Mouse (Mus musculus) heart, embryonic 15.5 days (tissue): ENCODE measurements around the gene Clock. TPM values are rescaled to one million over a fixed set of nuclear protein-coding genes. Genes with fewer than 3 reads are reported as not detected.

Experiments used
- ATAC-seq: fragments of 200-750 bp; cut with Nextera tagmentation; replicated peaks from 2 replicates; pipeline ENCODE4 v1.8.0; 2017; ENCODE audit warnings: low read depth, moderate TSS enrichment; ENCODE audit not compliant: insufficient number of reproducible peaks, insufficient read depth, low FRiP score
- H3K27ac ChIP-seq: fragments of 300-500 bp; sonication (generic); 2 replicates; pipeline ENCODE4 v1.5.1; 2015; ENCODE audit warnings: mild to moderate bottlenecking, inconsistent platforms
- H3K27me3 ChIP-seq: fragments of 300-500 bp; sonication (generic); 2 replicates; pipeline ENCODE4 v1.6.1; 2015; ENCODE audit warnings: inconsistent platforms
- H3K36me3 ChIP-seq: fragments of 300-500 bp; sonication (generic); 2 replicates; pipeline ENCODE4 v1.6.1; 2015; ENCODE audit warnings: mild to moderate bottlenecking, inconsistent platforms
- H3K4me1 ChIP-seq: fragments of 300-500 bp; sonication (generic); replicated peaks from 2 replicates; pipeline ENCODE4 v1.6.1; 2015; ENCODE audit warnings: inconsistent platforms
- H3K4me2 ChIP-seq: fragments of 300-500 bp; sonication (generic); 2 replicates; pipeline ENCODE4 v1.6.1; 2015; ENCODE audit warnings: inconsistent platforms, mild to moderate bottlenecking, moderate library complexity
- H3K4me3 ChIP-seq: fragments of 300-500 bp; sonication (generic); 2 replicates; pipeline ENCODE4 v1.5.1; 2015; ENCODE audit warnings: mild to moderate bottlenecking, inconsistent platforms
- H3K9ac ChIP-seq: fragments of 300-500 bp; sonication (generic); 2 replicates; pipeline ENCODE4 v1.6.1; 2015; ENCODE audit warnings: mild to moderate bottlenecking, inconsistent platforms
- H3K9me3 ChIP-seq: fragments of 300-500 bp; sonication (generic); replicated peaks from 2 replicates; pipeline ENCODE4 v1.6.1; 2016; ENCODE audit warnings: inconsistent platforms
- WGBS: fragments of 180-500 bp; shearing (Covaris S2); methylation state at CpG from one replicate; pipeline ENCODE4 v1.1.7; 2015; ENCODE audit warnings: mixed read lengths; 5-methylcytosine and 5-hydroxymethylcytosine counted together
- polyA plus RNA-seq: library from polyadenylated mRNA; unstranded; fragments of >200 nt; fragmentation: Nextera tagmentation; extraction: Ambion mirVana; gene quantifications from 2 replicates; pipeline ENCODE4 v1.2.1, GENCODE M21; 2015

The Clock gene
- polyA plus RNA-seq, 1 experiment from 2014 or later: 8.9 TPM

- Histone ChIP-seq H3K36me3 (peaks cover 7% of the 10 kb centered on the region; the same call in 1 of the 2 replicates), H3K27me3 (no peaks in the 10 kb centered on the region), H3K9ac (no peak overlapping the region), H3K27ac (no peak overlapping the region), H3K4me3 (no peak overlapping the region), H3K4me1 (peaks cover 36% of the 10 kb centered on the region), H3K4me2 (no peak overlapping the region), H3K9me3 (no peaks in the 10 kb centered on the region)
- no peak for ATAC-seq
- 43% methylated on average over 6 of the region's 6 CpGs for WGBS
Observed at GRCm38 (mm10) chr5:76194377-76194945, 110.1 kb downstream of the Clock start.

- H3K4me1 ChIP-seq: peaks cover 45% of the 10 kb centered on the region
- no peak overlapping the region for H3K4me3 ChIP-seq
- H3K27me3 ChIP-seq: no peaks in the 10 kb centered on the region
- H3K36me3 ChIP-seq: 0 out of 2 replicates have a peak, but pooled peaks cover 5% of the 10 kb centered on the region
- ATAC-seq: no peak
- no peak overlapping the region for H3K27ac ChIP-seq
- H3K9me3 ChIP-seq: no peaks in the 10 kb centered on the region
- H3K4me2 ChIP-seq: no peak overlapping the region
- no peak overlapping the region for H3K9ac ChIP-seq
Observed at GRCm38 (mm10) chr5:76193075-76193474, 111.5 kb downstream of the Clock start.

- Histone ChIP-seq H3K27ac (no peak overlapping the region), H3K36me3 (no peaks in the 10 kb centered on the region), H3K27me3 (no peaks in the 10 kb centered on the region), H3K4me3 (no peak overlapping the region), H3K9ac (no peak overlapping the region), H3K9me3 (no peaks in the 10 kb centered on the region), H3K4me2 (no peak overlapping the region), H3K4me1 (peaks cover 62% of the 10 kb centered on the region)
- WGBS: 86% methylated on average over 4 of the region's 4 CpGs
- no peak for ATAC-seq
Observed at GRCm38 (mm10) chr5:76190609-76191008, 114.0 kb downstream of the Clock start.

GRCm38 (mm10) chr5:76187885-76188284, 116.7 kb downstream of the Clock start:
- Histone ChIP-seq H3K9me3 (no peaks in the 10 kb centered on the region), H3K4me3 (no peak overlapping the region), H3K36me3 (no peaks in the 10 kb centered on the region), H3K9ac (no peak overlapping the region), H3K27me3 (no peaks in the 10 kb centered on the region), H3K4me1 (peaks cover 58% of the 10 kb centered on the region), H3K27ac (no peak overlapping the region), H3K4me2 (peak overlapping the region; percentile 32)
- WGBS: 28% methylated on average over 5 of the region's 5 CpGs
- no peak for ATAC-seq

- H3K4me2 ChIP-seq: peak overlapping the region; percentile 83
- peaks cover 46% of the 10 kb centered on the region for H3K4me1 ChIP-seq
- H3K27ac ChIP-seq: peak overlapping the region; percentile 97
- peak; percentile 90 for ATAC-seq
- H3K9ac ChIP-seq: peak overlapping the region; percentile 87
- 3% methylated on average over 38 of the region's 38 CpGs for WGBS
- H3K4me3 ChIP-seq: peak overlapping the region; percentile 82
- H3K27me3 ChIP-seq: no peaks in the 10 kb centered on the region
- no peaks in the 10 kb centered on the region for H3K36me3 ChIP-seq
- H3K9me3 ChIP-seq: no peaks in the 10 kb centered on the region
Observed at GRCm38 (mm10) chr5:76184286-76185080, 120.1 kb downstream of the Clock start.

GRCm38 (mm10) chr5:76183750-76184261, 120.8 kb downstream of the Clock start, which contains the start of gene Tmem165:
Tmem165 (plus strand) TSS chr5:76183880.
- peak; percentile 92 for ATAC-seq
- WGBS: 0% methylated on average over 62 of the region's 62 CpGs

GRCm38 (mm10) chr5:76183043-76183749, 121.4 kb downstream of the Clock start:
- peaks cover 38% of the 10 kb centered on the region for H3K4me1 ChIP-seq
- 37% methylated on average over 17 of the region's 17 CpGs for WGBS
- no peak; the same call in 1 of the 2 replicates for ATAC-seq
- peak overlapping the region; percentile 82 for H3K4me3 ChIP-seq
- no peaks in the 10 kb centered on the region for H3K9me3 ChIP-seq
- H3K4me2 ChIP-seq: peak overlapping the region; percentile 83
- no peaks in the 10 kb centered on the region for H3K27me3 ChIP-seq
- peak overlapping the region; percentile 87 for H3K9ac ChIP-seq
- no peaks in the 10 kb centered on the region for H3K36me3 ChIP-seq
- H3K27ac ChIP-seq: peak overlapping the region; percentile 97

More at GRCm38 (mm10) chr5:76183750-76184261, 120.8 kb downstream of the Clock start, which contains the start of gene Tmem165:
- no peaks in the 10 kb centered on the region for H3K9me3 ChIP-seq
- peak within 1 kb of the TSS; percentile 87 for H3K9ac ChIP-seq
- H3K36me3 ChIP-seq: no peaks in the 10 kb centered on the region
- peak within 1 kb of the TSS; percentile 83 for H3K4me2 ChIP-seq
- peaks cover 40% of the 10 kb centered on the region for H3K4me1 ChIP-seq
- H3K27me3 ChIP-seq: no peaks in the 10 kb centered on the region
- H3K27ac ChIP-seq: peak within 1 kb of the TSS; percentile 97
- H3K4me3 ChIP-seq: peak within 1 kb of the TSS; percentile 82

- 31% methylated on average over 3 of the region's 3 CpGs for WGBS
Observed at GRCm38 (mm10) chr5:76182326-76182725, 122.3 kb downstream of the Clock start.

GRCm38 (mm10) chr5:76179791-76180190, 124.8 kb downstream of the Clock start:
- Histone ChIP-seq H3K9me3 (no peaks in the 10 kb centered on the region), H3K27me3 (no peaks in the 10 kb centered on the region), H3K4me2 (no peak overlapping the region), H3K9ac (no peak overlapping the region), H3K4me1 (peaks cover 22% of the 10 kb centered on the region), H3K36me3 (no peaks in the 10 kb centered on the region), H3K27ac (no peak overlapping the region), H3K4me3 (no peak overlapping the region)
- 84% methylated on average over 5 of the region's 5 CpGs for WGBS
- ATAC-seq: no peak

More at GRCm38 (mm10) chr5:76182326-76182725, 122.3 kb downstream of the Clock start:
- Histone ChIP-seq H3K4me2 (no peak overlapping the region), H3K4me1 (peaks cover 30% of the 10 kb centered on the region), H3K27ac (peak overlapping the region; percentile 49; the same call in 1 of the 2 replicates), H3K27me3 (no peaks in the 10 kb centered on the region), H3K9ac (no peak overlapping the region), H3K36me3 (no peaks in the 10 kb centered on the region), H3K9me3 (no peaks in the 10 kb centered on the region), H3K4me3 (no peak overlapping the region)
- no peak for ATAC-seq

GRCm38 (mm10) chr5:76179171-76179570, 125.4 kb downstream of the Clock start:
- Histone ChIP-seq H3K4me2 (no peak overlapping the region), H3K9me3 (no peaks in the 10 kb centered on the region), H3K36me3 (no peaks in the 10 kb centered on the region), H3K4me1 (peaks cover 22% of the 10 kb centered on the region), H3K27me3 (no peaks in the 10 kb centered on the region), H3K9ac (no peak overlapping the region), H3K4me3 (no peak overlapping the region), H3K27ac (no peak overlapping the region)
- no peak for ATAC-seq
- WGBS: 90% methylated on average over 5 of the region's 5 CpGs

GRCm38 (mm10) chr5:76177664-76178063, 126.9 kb downstream of the Clock start:
- no peak for ATAC-seq
- no peaks in the 10 kb centered on the region for H3K27me3 ChIP-seq
- H3K27ac ChIP-seq: no peak overlapping the region
- WGBS: 78% methylated on average over 7 of the region's 7 CpGs
- H3K36me3 ChIP-seq: no peaks in the 10 kb centered on the region
- H3K4me2 ChIP-seq: no peak overlapping the region
- no peak overlapping the region for H3K9ac ChIP-seq
- H3K4me3 ChIP-seq: no peak overlapping the region
- H3K4me1 ChIP-seq: peaks cover 15% of the 10 kb centered on the region
- H3K9me3 ChIP-seq: no peaks in the 10 kb centered on the region
